Mouse (Mus musculus): Measurements from ENCODE around the gene Mkrn3. TPM values are rescaled to one million over a fixed set of nuclear protein-coding genes. Genes with fewer than 3 reads are reported as not detected.

Mkrn3 gene
- 1.5 TPM in 2 replicates for polyA plus RNA-seq (2012; rRNA removed)

- peak; percentile 8 for DNase-seq (ENCODE audit: low read depth)
These were observed at the start of gene Mkrn3 for GRCm38 (mm10) chr7:62419493-62420360. Gene Mkrn3 (minus strand): TSS chr7:62420139.

GRCm38 (mm10) chr7:62463878-62464755 is 44.2 kb upstream of the Mkrn3 start, which contains the start of gene Peg12:
Gene Peg12 (minus strand): TSS chr7:62464510.
- DNase-seq (ENCODE audit: low read depth), result no peak

- no peak for DNase-seq (ENCODE audit: low read depth)
These were observed 43.3 kb upstream of the Mkrn3 start for GRCm38 (mm10) chr7:62463007-62463877.

- DNase-seq (ENCODE audit: low read depth), result no peak
These were observed 42.5 kb upstream of the Mkrn3 start for GRCm38 (mm10) chr7:62462229-62463006.

GRCm38 (mm10) chr7:62452353-62452752 is 32.4 kb upstream of the Mkrn3 start:
- no peak for DNase-seq (ENCODE audit: low read depth)

GRCm38 (mm10) chr7:62445431-62446165 is 25.7 kb upstream of the Mkrn3 start:
- DNase-seq (ENCODE audit: low read depth), result no peak

- no peak for DNase-seq (ENCODE audit: low read depth)
These were observed 16.5 kb upstream of the Mkrn3 start for GRCm38 (mm10) chr7:62436394-62436793.

- DNase-seq (ENCODE audit: low read depth), result no peak
These were observed 13.3 kb upstream of the Mkrn3 start for GRCm38 (mm10) chr7:62433243-62433642.

GRCm38 (mm10) chr7:62428337-62428736 is 8.4 kb upstream of the Mkrn3 start:
- DNase-seq (ENCODE audit: low read depth), result no peak

- no peak for DNase-seq (ENCODE audit: low read depth)
These were observed 3.3 kb upstream of the Mkrn3 start for GRCm38 (mm10) chr7:62423210-62423609.

- no peak for DNase-seq (ENCODE audit: low read depth)
These were observed 627 bp upstream of the Mkrn3 start for GRCm38 (mm10) chr7:62420566-62420965.

GRCm38 (mm10) chr7:62419105-62419492 is 840 bp downstream of the Mkrn3 start:
- no peak for DNase-seq (ENCODE audit: low read depth)

- no peak for DNase-seq (ENCODE audit: low read depth)
These were observed 1.6 kb downstream of the Mkrn3 start for GRCm38 (mm10) chr7:62418346-62418745.

- no peak for DNase-seq (ENCODE audit: low read depth)
These were observed 3.8 kb downstream of the Mkrn3 start for GRCm38 (mm10) chr7:62416173-62416572.

- DNase-seq (ENCODE audit: low read depth), result no peak
These were observed 4.7 kb downstream of the Mkrn3 start for GRCm38 (mm10) chr7:62415222-62415621.

GRCm38 (mm10) chr7:62407803-62408202 is 12.1 kb downstream of the Mkrn3 start:
- DNase-seq (ENCODE audit: low read depth), result no peak

- no peak for DNase-seq (ENCODE audit: low read depth)
These were observed 13.3 kb downstream of the Mkrn3 start for GRCm38 (mm10) chr7:62406573-62407050.

- no peak for DNase-seq (ENCODE audit: low read depth)
These were observed 27.7 kb downstream of the Mkrn3 start for GRCm38 (mm10) chr7:62392202-62392601.

- DNase-seq (ENCODE audit: low read depth), result no peak
These were observed 31.6 kb downstream of the Mkrn3 start for GRCm38 (mm10) chr7:62388291-62388690.

GRCm38 (mm10) chr7:62382391-62382790 is 37.5 kb downstream of the Mkrn3 start:
- DNase-seq (ENCODE audit: low read depth), result no peak
